In the genomic region with DNA sequence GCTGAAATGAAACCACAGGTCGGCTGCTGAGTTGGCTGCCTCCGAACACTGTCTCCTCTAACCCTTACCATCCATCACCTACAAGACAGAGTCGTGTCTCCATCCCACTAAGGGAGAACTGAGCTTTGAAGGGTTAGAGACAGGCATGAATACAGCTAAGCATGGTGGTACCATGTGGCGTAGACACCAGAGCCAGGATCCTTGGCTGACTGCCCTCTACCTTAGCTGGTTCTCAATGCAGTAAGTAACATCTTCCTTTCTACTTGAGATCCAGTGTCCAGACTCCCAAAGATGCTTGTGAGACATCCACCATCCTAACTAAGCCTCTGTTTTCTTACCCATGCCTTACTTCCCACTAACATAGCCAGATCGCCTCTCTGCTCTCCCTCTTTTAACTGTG, we compare ENCODE assay signal across 26 mouse cellular contexts. TPM values are rescaled to one million over a fixed set of nuclear protein-coding genes. Genes with fewer than 3 reads are reported as not detected.
A peak's percentile ranks its signal among the peaks of the same experiment; 100 is the strongest.
DNase-seq lines count a peak whose midpoint lies in the region; ATAC-seq and TF ChIP-seq lines count a peak whose summit lies in the region.
"Had no signal": no experiment of that assay in that cellular context is flagged by ENCODE, and none has a peak within 500 bp of the region (broad histone marks: within the 10 kb centered on the region; RNA-seq: fewer than 3 reads in every experiment).

No protein-coding gene starts in this region.

- peak overlapping the region; percentile 92 for H3K27ac ChIP-seq in liver, adult 2 months (replicated peaks; ENCODE audit: insufficient read depth, low read depth, low read length)
- no peak overlapping the region for H3K27ac ChIP-seq in liver, postnatal 0 days (ENCODE audit: low read depth)
- H3K27ac ChIP-seq in embryonic facial prominence, embryonic 10.5 days (replicated peaks): peak overlapping the region; percentile 69
- H3K27ac ChIP-seq in embryonic facial prominence, embryonic 12.5 days: peak overlapping the region; percentile 81
- peak overlapping the region; percentile 92 for H3K27ac ChIP-seq in limb, embryonic 12.5 days
- H3K27ac ChIP-seq in heart, embryonic 11.5 days (ENCODE audit: low read depth, low read length): no peak overlapping the region
- H3K27ac ChIP-seq: hindbrain, embryonic 15.5 days; neural tube, embryonic 13.5 days had no signal

- no peak for TF ChIP-seq CTCF in liver, adult 2 months (IDR thresholded peaks at IDR 0.05; ENCODE audit: low read depth, low read length)
- TF ChIP-seq CTCF in liver, postnatal 0 days (IDR thresholded peaks at IDR 0.05; ENCODE audit: low read depth): no peak

- H3K9ac ChIP-seq in liver, adult 2 months (ENCODE audit: low read depth, low read length): peak overlapping the region; percentile 55
- H3K9ac ChIP-seq in liver, postnatal 0 days (replicated peaks): no peak overlapping the region
- H3K9ac ChIP-seq in embryonic facial prominence, embryonic 12.5 days: no peak overlapping the region
- no peak overlapping the region for H3K9ac ChIP-seq in limb, embryonic 12.5 days (replicated peaks)
- no peak overlapping the region for H3K9ac ChIP-seq in heart, embryonic 11.5 days (ENCODE audit: low read depth, low read length)
- H3K9ac ChIP-seq: forebrain, postnatal 0 days; hindbrain, embryonic 15.5 days; kidney, embryonic 15.5 days had no signal

- H3K9me3 ChIP-seq in liver, postnatal 0 days (ENCODE audit: low read length): no peaks in the 10 kb centered on the region
- no peaks in the 10 kb centered on the region for H3K9me3 ChIP-seq in embryonic facial prominence, embryonic 10.5 days
- H3K9me3 ChIP-seq in embryonic facial prominence, embryonic 12.5 days: no peaks in the 10 kb centered on the region
- no peaks in the 10 kb centered on the region for H3K9me3 ChIP-seq in limb, embryonic 12.5 days
- H3K9me3 ChIP-seq in heart, embryonic 11.5 days (replicated peaks; ENCODE audit: control insufficient read depth, low read length): no peaks in the 10 kb centered on the region
- H3K9me3 ChIP-seq: hindbrain, embryonic 15.5 days; kidney, embryonic 15.5 days; megakaryocyte, embryonic 14.5 days; neural tube, embryonic 13.5 days had no signal

- peak; percentile 34 for DNase-seq in liver, adult 2 months (ENCODE audit: extremely low read depth, low read depth, low spot score)
- no peak for DNase-seq in liver, postnatal 0 days
- DNase-seq in embryonic facial prominence, embryonic 10.5 days (ENCODE audit: low spot score): no peak
- no peak for DNase-seq in ovary, postnatal 36 days (ENCODE audit: low spot score)
- no peak for DNase-seq in gastrocnemius, postnatal 36 days
- DNase-seq: adrenal gland, adult 8-10 months; B cell, adult 2 months; cerebellum, adult 9-10 months; embryo, embryonic 11 days; forebrain, postnatal 0 days; heart, postnatal 4 days; kidney, adult 18-20 months; kidney, postnatal 25 days; lung, postnatal 4 days; right cerebral cortex, postnatal 14 days; thymus, postnatal 4 days had no signal

- no peak overlapping the region for H3K4me3 ChIP-seq in liver, adult 2 months (ENCODE audit: insufficient read depth, low read depth, low read length)
- no peak overlapping the region for H3K4me3 ChIP-seq in liver, postnatal 0 days (ENCODE audit: low read depth, low read length)
- H3K4me3 ChIP-seq in embryonic facial prominence, embryonic 10.5 days: no peak overlapping the region
- H3K4me3 ChIP-seq in embryonic facial prominence, embryonic 12.5 days: no peak overlapping the region
- H3K4me3 ChIP-seq in limb, embryonic 12.5 days (replicated peaks): no peak overlapping the region
- H3K4me3 ChIP-seq in heart, embryonic 11.5 days (ENCODE audit: low read depth, low read length): no peak overlapping the region
- H3K4me3 ChIP-seq: hindbrain, embryonic 15.5 days; kidney, embryonic 15.5 days; megakaryocyte, embryonic 14.5 days; neural tube, embryonic 13.5 days had no signal

- H3K27me3 ChIP-seq in liver, adult 2 months (ENCODE audit: control insufficient read depth, insufficient read depth, low read length): no peaks in the 10 kb centered on the region
- no peaks in the 10 kb centered on the region for H3K27me3 ChIP-seq in liver, postnatal 0 days (ENCODE audit: insufficient read depth, low read length)
- H3K27me3 ChIP-seq in embryonic facial prominence, embryonic 10.5 days (replicated peaks; ENCODE audit: low read depth, poor library complexity, severe bottlenecking): no peaks in the 10 kb centered on the region
- no peaks in the 10 kb centered on the region for H3K27me3 ChIP-seq in embryonic facial prominence, embryonic 12.5 days
- H3K27me3 ChIP-seq in limb, embryonic 12.5 days: no peaks in the 10 kb centered on the region
- no peaks in the 10 kb centered on the region for H3K27me3 ChIP-seq in heart, embryonic 11.5 days (ENCODE audit: control insufficient read depth, insufficient read depth, low read length)
- H3K27me3 ChIP-seq: hindbrain, embryonic 15.5 days; kidney, embryonic 15.5 days; neural tube, embryonic 13.5 days had no signal

- H3K79me2 ChIP-seq in liver, adult 2 months (ENCODE audit: control insufficient read depth, insufficient read depth, low read length): no peaks in the 10 kb centered on the region

- no peak overlapping the region for H3K4me2 ChIP-seq in liver, postnatal 0 days (ENCODE audit: low read depth, low read length)
- no peak overlapping the region for H3K4me2 ChIP-seq in embryonic facial prominence, embryonic 12.5 days (replicated peaks)
- no peak overlapping the region; the same call in 1 of the 2 replicates for H3K4me2 ChIP-seq in limb, embryonic 12.5 days
- H3K4me2 ChIP-seq in heart, embryonic 11.5 days: no peak overlapping the region
- H3K4me2 ChIP-seq: hindbrain, embryonic 15.5 days; kidney, embryonic 15.5 days; liver, embryonic 11.5 days; neural tube, embryonic 13.5 days had no signal

- peaks cover 76% of the 10 kb centered on the region for H3K4me1 ChIP-seq in liver, adult 2 months (ENCODE audit: control insufficient read depth, insufficient read depth, low read length)
- H3K4me1 ChIP-seq in liver, postnatal 0 days (ENCODE audit: insufficient read depth): peaks cover 29% of the 10 kb centered on the region
- peaks cover 54% of the 10 kb centered on the region for H3K4me1 ChIP-seq in embryonic facial prominence, embryonic 10.5 days
- H3K4me1 ChIP-seq in embryonic facial prominence, embryonic 12.5 days: peaks cover 51% of the 10 kb centered on the region
- peaks cover 66% of the 10 kb centered on the region for H3K4me1 ChIP-seq in limb, embryonic 12.5 days (replicated peaks)
- peaks cover 22% of the 10 kb centered on the region for H3K4me1 ChIP-seq in heart, embryonic 11.5 days (ENCODE audit: control insufficient read depth, insufficient read depth, low read length)

- no peak for ATAC-seq in liver, postnatal 0 days
- no peak for ATAC-seq in embryonic facial prominence, embryonic 12.5 days (ENCODE audit: insufficient number of reproducible peaks, insufficient read depth, low FRiP score, low TSS enrichment)
- no peak for ATAC-seq in limb, embryonic 12.5 days (ENCODE audit: insufficient number of reproducible peaks, insufficient read depth, low FRiP score, low TSS enrichment, low read depth)
- ATAC-seq in heart, embryonic 11.5 days (replicated peaks; ENCODE audit: insufficient number of reproducible peaks, low FRiP score, low TSS enrichment): no peak
- ATAC-seq: forebrain, postnatal 0 days; inflammation-experienced regulatory T-cells, adult 6 months had no signal

- H3K36me3 ChIP-seq in liver, adult 2 months (ENCODE audit: control insufficient read depth, insufficient read depth, low read length): peaks cover 17% of the 10 kb centered on the region
- peaks cover 6% of the 10 kb centered on the region; the same call in 1 of the 2 replicates for H3K36me3 ChIP-seq in liver, postnatal 0 days (replicated peaks; ENCODE audit: insufficient read depth, low read length)
- H3K36me3 ChIP-seq in embryonic facial prominence, embryonic 10.5 days (replicated peaks): peaks cover 50% of the 10 kb centered on the region
- H3K36me3 ChIP-seq in embryonic facial prominence, embryonic 12.5 days: peaks cover 39% of the 10 kb centered on the region
- H3K36me3 ChIP-seq in limb, embryonic 12.5 days: peaks cover 41% of the 10 kb centered on the region
- peaks cover 12% of the 10 kb centered on the region; the same call in 1 of the 2 replicates for H3K36me3 ChIP-seq in heart, embryonic 11.5 days (ENCODE audit: control insufficient read depth, insufficient read depth, low read length)

- no peak for TF ChIP-seq EP300 in liver, postnatal 0 days (IDR thresholded peaks at IDR 0.05; ENCODE audit: low read depth)

- 77% methylated on average over 5 of the region's 5 CpGs for WGBS in liver, adult 2 months
- 75% methylated on average over 5 of the region's 5 CpGs for WGBS in liver, postnatal 0 days (ENCODE audit: insufficient replicate concordance)
- 93% methylated on average over 5 of the region's 5 CpGs for WGBS in embryonic facial prominence, embryonic 10.5 days
- 87% methylated on average over 5 of the region's 5 CpGs for WGBS in embryonic facial prominence, embryonic 12.5 days
- WGBS in limb, embryonic 12.5 days: 82% methylated on average over 5 of the region's 5 CpGs
- WGBS in heart, embryonic 11.5 days (ENCODE audit: insufficient replicate concordance): 82% methylated on average over 5 of the region's 5 CpGs

- intact Hi-C loops in gastrocnemius, postnatal 36 days (cut with DNase I): no loop called here

- no peak for TF ChIP-seq POLR2A in liver, adult 2 months (IDR thresholded peaks at IDR 0.05; ENCODE audit: extremely low read depth, insufficient read depth, low read length)

RNA-seq across cellular contexts. Expression of gene Tsku, which starts 7.5 kb away (rescaled TPM):
- total RNA-seq in liver, adult 2 months (2014; rRNA removed): 10.1 and 15.4 TPM in 2 replicates
- 57.1 and 103 TPM in 2 replicates for polyA plus RNA-seq in liver, adult 2 months (2012; rRNA removed)
- 8.3 and 18.9 TPM in 2 replicates for polyA plus RNA-seq in liver, postnatal 0 days (2015; fragmentation: Nextera tagmentation; extraction: Ambion mirVana)
- polyA plus RNA-seq in embryonic facial prominence, embryonic 10.5 days (2016; fragmentation: Nextera tagmentation; extraction: Ambion mirVana): 9.7 and 10.9 TPM in 2 replicates
- polyA plus RNA-seq in embryonic facial prominence, embryonic 12.5 days (2016; fragmentation: Nextera tagmentation; extraction: Ambion mirVana): 15.9 and 16.3 TPM in 2 replicates
- polyA plus RNA-seq in limb, embryonic 12.5 days (2016; fragmentation: Nextera tagmentation; extraction: Ambion mirVana): 15.4 and 16.7 TPM in 2 replicates
- total RNA-seq in gastrocnemius, postnatal 36 days (2021): 1 to 10 TPM; 1.1 to 1.5 TPM
- polyA plus RNA-seq in heart, embryonic 11.5 days (2014; fragmentation: Nextera tagmentation; extraction: Ambion mirVana): 6.4 and 6.8 TPM in 2 replicates
- total RNA-seq: granulocyte monocyte progenitor cell, adult 5-6 weeks had no signal
- polyA plus RNA-seq: inflammation-experienced regulatory T-cells, adult 6 months had no signal

RNA-seq across cellular contexts. Expression of gene Acer3, which starts 32.6 kb away (rescaled TPM):
- total RNA-seq in liver, adult 2 months (2014; rRNA removed): 16.8 and 19.7 TPM in 2 replicates
- 7.4 and 12.2 TPM in 2 replicates for polyA plus RNA-seq in liver, adult 2 months (2012; rRNA removed)
- 18.7 and 19.4 TPM in 2 replicates for polyA plus RNA-seq in liver, postnatal 0 days (2015; fragmentation: Nextera tagmentation; extraction: Ambion mirVana)
- 18.0 and 21.3 TPM in 2 replicates for polyA plus RNA-seq in embryonic facial prominence, embryonic 10.5 days (2016; fragmentation: Nextera tagmentation; extraction: Ambion mirVana)
- 23.0 and 24.1 TPM in 2 replicates for polyA plus RNA-seq in embryonic facial prominence, embryonic 12.5 days (2016; fragmentation: Nextera tagmentation; extraction: Ambion mirVana)
- 25.4 and 27.5 TPM in 2 replicates for polyA plus RNA-seq in limb, embryonic 12.5 days (2016; fragmentation: Nextera tagmentation; extraction: Ambion mirVana)
- 1 to 10 TPM; 4.9 to 5.3 TPM for total RNA-seq in gastrocnemius, postnatal 36 days (2021)
- 23.8 and 26.0 TPM in 2 replicates for polyA plus RNA-seq in heart, embryonic 11.5 days (2014; fragmentation: Nextera tagmentation; extraction: Ambion mirVana)

Comparison
In these comparisons a context has a peak if more than half of its experiments do, and no peak if none do; other contexts are left out.
1. H3K27ac ChIP-seq: peak in liver, adult 2 months (single experiment), embryonic facial prominence, embryonic 10.5 days (single experiment), embryonic facial prominence, embryonic 12.5 days (single experiment) and limb, embryonic 12.5 days (single experiment); none in liver, postnatal 0 days (single experiment) and heart, embryonic 11.5 days (single experiment).